Mouse (Mus musculus) G1E (cell line): ENCODE measurements around the gene Gm10142. TPM values are rescaled to one million over a fixed set of nuclear protein-coding genes. Genes with fewer than 3 reads are reported as not detected.
"Not testable (repeated sequence)": the region's sequence is repeated elsewhere in the genome, so short reads cannot be mapped to it uniquely, and the experiment has no call there.

Source experiments
- ATAC-seq: 2 replicates; pipeline ENCODE4 v1.8.0; 2016; ENCODE audit warnings: mild to moderate bottlenecking; ENCODE audit not compliant: insufficient number of reproducible peaks, poor library complexity, low FRiP score, severe bottlenecking; ENCODE audit errors: extremely low read depth
- DNase-seq: peaks from one replicate; pipeline ENCODE4 v3.0.0; 2012; ENCODE audit warnings: low spot score
- H3K27me3 ChIP-seq: 2 replicates; pipeline ENCODE4 v1.6.1; 2012; ENCODE audit warnings: mild to moderate bottlenecking, low read length, inconsistent platforms; ENCODE audit not compliant: insufficient read depth
- H3K36me3 ChIP-seq: replicated peaks from 2 replicates; pipeline ENCODE3; 2012; ENCODE audit warnings: mild to moderate bottlenecking, inconsistent platforms
- H3K4me1 ChIP-seq: 2 replicates; pipeline ENCODE4 v1.6.1; 2012; ENCODE audit warnings: low read depth, low read length, inconsistent platforms, mixed read lengths; ENCODE audit not compliant: insufficient read depth
- H3K4me3 ChIP-seq: 2 replicates; pipeline ENCODE4 v1.5.1; 2012; ENCODE audit warnings: low read depth, mild to moderate bottlenecking, inconsistent platforms, low read length, moderate library complexity, mixed read lengths
- H3K9me3 ChIP-seq: replicated peaks from 2 replicates; pipeline ENCODE4 v1.6.1; 2012; ENCODE audit warnings: inconsistent platforms
- CTCF ChIP-seq: IDR thresholded peaks from 2 replicates; pipeline ENCODE4 v1.5.1; 2012; ENCODE audit warnings: low read depth, low read length, inconsistent platforms, mixed read lengths
- GATA1 ChIP-seq: IDR thresholded peaks from 2 replicates; pipeline ENCODE4 v1.6.1; 2012; ENCODE audit warnings: borderline replicate concordance, low read length, inconsistent platforms, mixed read lengths
- GATA2 ChIP-seq: IDR thresholded peaks from 2 replicates; pipeline ENCODE4 v1.6.1; 2012; ENCODE audit warnings: low read depth, low read length, inconsistent platforms, borderline replicate concordance
- POLR2AphosphoS5 ChIP-seq: IDR thresholded peaks from 2 replicates; pipeline ENCODE4 v1.6.1; 2012; ENCODE audit warnings: low read depth, low read length, inconsistent platforms; ENCODE audit not compliant: insufficient replicate concordance
- TAL1 ChIP-seq: conservative IDR thresholded peaks from 2 replicates; pipeline ENCODE4 v1.6.1; 2012; ENCODE audit warnings: low read depth, low read length, inconsistent platforms, mixed read lengths
- polyA plus RNA-seq: library from polyadenylated mRNA; stranded (reverse); fragments of >175 nt; gene quantifications from 2 replicates; pipeline ENCODE4 v1.2.3, GENCODE M21; 2012
- total RNA-seq, 2 experiments: library from RNA; stranded (forward) in 1 of 2; stranded (reverse) in 1 of 2; fragments of 200-1000 nt in 1 of 2; fragments of >200 nt in 1 of 2; fragmentation: Nextera tagmentation in 1 of 2; gene quantifications; 2 replicates each; pipeline ENCODE4 v1.2.3; 2014 to 2017

Gm10142 gene
- total and polyA plus RNA-seq, 3 experiments = not detected

DNA sequence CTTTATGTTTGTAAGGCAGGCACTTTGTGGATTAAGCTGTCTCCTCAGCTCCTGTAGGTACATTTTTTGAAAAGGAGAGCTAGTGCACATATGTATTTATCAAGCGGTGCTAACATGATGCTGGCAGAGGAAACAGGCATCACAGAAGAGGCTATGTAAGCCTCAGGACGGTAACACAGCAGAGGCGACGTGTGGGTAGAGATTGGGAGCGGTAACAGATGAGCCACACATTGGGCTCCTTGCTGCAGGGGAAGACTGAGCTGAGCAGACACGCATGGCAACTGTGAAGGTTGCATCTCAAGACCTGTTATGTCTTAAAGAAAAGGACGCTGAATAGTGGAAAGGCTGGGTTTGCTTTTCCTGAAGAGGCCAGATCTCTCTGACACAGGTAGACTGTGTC is 32.6 kb upstream of the Gm10142 start:
- TF ChIP-seq GATA1 = no peak
- no peak for TF ChIP-seq GATA2
- TF ChIP-seq POLR2AphosphoS5 = no peak
- no peak for TF ChIP-seq TAL1
- no peak for TF ChIP-seq CTCF
- ATAC-seq (no peak), DNase-seq (no peak)
- H3K9me3 ChIP-seq = no peaks in the 10 kb centered on the region
- H3K36me3 ChIP-seq = no peaks in the 10 kb centered on the region
- H3K27me3 ChIP-seq = peaks cover 52% of the 10 kb centered on the region
- H3K4me3 ChIP-seq = no peak overlapping the region
- H3K4me1 ChIP-seq = peaks cover 3% of the 10 kb centered on the region; the same call in 1 of the 2 replicates

- H3K9me3 ChIP-seq = no peaks in the 10 kb centered on the region
- DNase-seq = no peak
- H3K4me3 ChIP-seq = no peak overlapping the region
- TF ChIP-seq TAL1 (no peak), GATA2 (no peak), CTCF (no peak), GATA1 (no peak), POLR2AphosphoS5 (no peak)
- no peak for ATAC-seq
- H3K36me3 ChIP-seq = no peaks in the 10 kb centered on the region
- peaks cover under 1% of the 10 kb centered on the region; the same call in 1 of the 2 replicates for H3K4me1 ChIP-seq
- peaks cover 56% of the 10 kb centered on the region for H3K27me3 ChIP-seq
Observed at GRCm38 (mm10) chr10:77684181-77684580, 31.4 kb upstream of the Gm10142 start.

DNA sequence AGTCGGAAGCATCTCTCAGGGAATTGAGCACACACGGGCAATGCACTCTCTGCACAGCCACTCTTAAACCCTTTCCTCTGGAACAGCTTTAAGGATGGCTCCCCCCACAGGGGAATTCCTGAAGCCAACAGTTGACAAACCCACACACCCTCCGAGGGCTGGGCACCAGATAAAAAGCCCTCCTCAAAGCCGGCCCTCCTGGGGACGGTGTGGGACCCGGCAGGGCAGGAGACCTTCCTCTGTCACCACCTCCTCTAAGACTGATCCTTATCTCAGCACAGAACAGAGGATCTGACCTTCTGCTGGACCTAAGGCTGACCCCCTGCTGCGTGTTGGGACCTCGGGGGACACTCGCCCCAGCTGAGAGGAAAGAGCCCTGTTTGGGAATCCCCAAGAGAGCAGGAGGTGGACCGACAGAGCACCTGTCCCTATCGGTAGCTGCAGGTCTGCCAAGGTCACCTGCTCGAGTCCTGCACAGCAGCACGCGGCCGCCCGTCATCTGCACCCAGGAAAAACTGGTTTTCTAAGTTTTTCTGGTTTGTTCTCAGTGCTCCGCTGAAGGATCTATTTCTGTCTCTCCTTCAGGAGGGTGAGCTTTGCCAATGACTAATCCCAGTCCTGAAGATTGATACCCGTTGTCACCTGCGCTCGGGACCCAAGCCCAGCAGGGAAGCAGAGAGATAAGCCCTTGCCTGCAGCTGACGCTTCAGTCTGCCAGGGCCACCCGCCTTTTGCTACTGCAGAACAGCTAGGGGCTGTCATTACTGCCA is 29.5 kb upstream of the Gm10142 start, which contains the start of gene Tspear:
Gene Tspear, plus strand, starts transcription at position 675 of the 770 bp plus-strand sequence.
- no peak for ATAC-seq
- no peaks in the 10 kb centered on the region; the same call in none of the 2 replicates for H3K4me1 ChIP-seq
- no peak for DNase-seq
- no peaks in the 10 kb centered on the region for H3K36me3 ChIP-seq
- TF ChIP-seq POLR2AphosphoS5 (no peak), TAL1 (no peak), GATA2 (no peak), GATA1 (no peak), CTCF (no peak)
- H3K27me3 ChIP-seq = peaks cover 67% of the 10 kb centered on the region
- no peak within 1 kb of the TSS for H3K4me3 ChIP-seq
- H3K9me3 ChIP-seq = no peaks in the 10 kb centered on the region

DNA sequence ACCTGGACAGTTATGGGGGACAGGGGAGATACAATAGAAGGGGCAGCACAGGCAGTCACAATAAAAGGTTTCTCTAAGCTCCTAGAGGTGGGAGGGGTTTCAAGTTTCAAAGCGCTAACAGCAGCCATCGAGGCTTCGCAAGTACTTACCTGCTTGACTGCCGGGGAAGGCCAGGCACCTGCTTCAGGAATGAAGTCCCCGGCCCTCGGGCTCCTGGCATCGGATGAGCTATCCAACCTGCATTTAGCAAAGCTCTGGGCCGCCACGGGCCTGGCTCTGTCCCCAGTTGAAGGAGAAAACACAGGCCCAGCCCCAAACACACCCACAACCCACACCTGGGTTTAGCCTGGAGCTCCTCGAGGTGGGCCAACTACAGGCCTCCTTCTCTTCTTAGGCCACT is 28.6 kb upstream of the Gm10142 start:
- no peaks in the 10 kb centered on the region for H3K36me3 ChIP-seq
- ATAC-seq (no peak), DNase-seq (no peak)
- no peak overlapping the region for H3K4me3 ChIP-seq
- peaks cover 74% of the 10 kb centered on the region for H3K27me3 ChIP-seq
- TF ChIP-seq GATA2 (no peak), TAL1 (no peak), GATA1 (no peak), CTCF (no peak), POLR2AphosphoS5 (no peak)
- H3K4me1 ChIP-seq = no peaks in the 10 kb centered on the region; the same call in none of the 2 replicates
- no peaks in the 10 kb centered on the region for H3K9me3 ChIP-seq

GRCm38 (mm10) chr10:77690356-77690807 is 25.2 kb upstream of the Gm10142 start, which contains the start of gene Gm19402:
TSS of gene Gm19402 (minus strand) at chr10:77690757.
- H3K36me3 ChIP-seq, H3K4me1 ChIP-seq, ATAC-seq, DNase-seq, H3K9me3 ChIP-seq, H3K4me3 ChIP-seq: not testable (repeated sequence)
- H3K27me3 ChIP-seq = peaks cover 66% of the 10 kb centered on the region

- DNase-seq (no peak), ATAC-seq (no peak)
- no peaks in the 10 kb centered on the region for H3K9me3 ChIP-seq
- H3K27me3 ChIP-seq = peaks cover 29% of the 10 kb centered on the region; the same call in 1 of the 2 replicates
- H3K4me1 ChIP-seq = peaks cover 2% of the 10 kb centered on the region; the same call in 1 of the 2 replicates
- no peaks in the 10 kb centered on the region for H3K36me3 ChIP-seq
- H3K4me3 ChIP-seq = no peak within 1 kb of the TSS
- TF ChIP-seq POLR2AphosphoS5 (no peak), GATA2 (no peak), CTCF (no peak), GATA1 (no peak), TAL1 (no peak)
Observed at GRCm38 (mm10) chr10:77697133-77697532, 18.5 kb upstream of the Gm10142 start, which contains the start of gene Gm9508. TSS of gene Gm9508 (minus strand) at chr10:77697233.
